Mouse (Mus musculus) bone marrow macrophage, adult 2 months (primary cell): ENCODE data around the gene Kptn.

Source experiments
- CTCF ChIP-seq: IDR thresholded peaks from 2 replicates; pipeline ENCODE4 v1.5.1; 2012; ENCODE audit warnings: low read depth, mild to moderate bottlenecking, low read length, moderate library complexity
- POLR2A ChIP-seq: IDR thresholded peaks from 2 replicates; pipeline ENCODE4 v1.6.1; 2012; ENCODE audit warnings: mild to moderate bottlenecking, low read depth, low read length, borderline replicate concordance

DNA sequence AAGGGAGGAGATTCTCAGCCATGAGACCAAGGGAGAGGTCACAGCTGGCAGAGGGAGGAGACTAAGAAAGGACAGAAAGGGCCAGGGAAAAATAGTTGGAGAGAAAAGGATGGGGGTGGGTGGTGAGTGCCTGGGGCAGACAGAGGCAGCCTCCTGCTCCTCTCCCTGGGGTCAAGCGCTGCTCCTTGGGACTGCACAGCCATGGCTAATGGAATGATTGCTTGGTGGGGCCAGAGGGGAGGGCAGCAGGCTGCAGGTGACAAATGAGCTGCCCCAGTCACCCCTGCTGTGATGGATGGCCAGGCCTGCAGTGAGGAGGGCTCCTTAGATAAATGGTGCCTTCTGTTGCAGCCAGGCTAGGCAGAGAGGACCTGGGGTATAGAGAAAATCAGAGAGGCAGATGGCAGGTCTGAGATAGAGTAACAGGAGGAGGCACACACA, 52.5 kb downstream of the Kptn start:
- no peak for TF ChIP-seq POLR2A
- no peak for TF ChIP-seq CTCF
